8 mouse cellular contexts compared by ENCODE assay signal in genomic region chr13:23506351-23506750, GRCm38 (mm10). TPM values are rescaled to one million over a fixed set of nuclear protein-coding genes. Genes with fewer than 3 reads are reported as not detected.
DNase-seq lines count a peak whose midpoint lies in the region; ATAC-seq lines count a peak whose summit lies in the region.

No protein-coding gene starts in this region.

- H3K9ac ChIP-seq in liver, embryonic 16.5 days (ENCODE audit: low read depth, low read length), result peak overlapping the region; percentile 66

- H3K27me3 ChIP-seq in liver, embryonic 16.5 days (ENCODE audit: control insufficient read depth, insufficient read depth, low read depth, low read length), result no peaks in the 10 kb centered on the region

- intact Hi-C loops in left cerebral cortex, postnatal 4 days (cut with DNase I), result loop anchor here (10.0 kb wide), 1 partner anchor 202 kb away; no protein-coding TSS in a partner anchor

- no peaks in the 10 kb centered on the region for H3K36me3 ChIP-seq in liver, embryonic 16.5 days (ENCODE audit: control insufficient read depth, insufficient read depth)

- DNase-seq in kidney, postnatal 10 days, result peak; percentile 24
- DNase-seq in kidney, postnatal 25 days, result no peak
- DNase-seq in adrenal gland, adult 8-10 months, result peak; percentile 26
- DNase-seq in heart, postnatal 4 days, result peak; percentile 47
- peak; percentile 15 to 40 for DNase-seq in spleen, adult 18-20 months
- DNase-seq in left cerebral cortex, postnatal 4 days, result no peak
- DNase-seq in urinary bladder, adult 2 months (ENCODE audit: low spot score), result no peak

- H3K4me2 ChIP-seq in liver, embryonic 16.5 days (ENCODE audit: low read depth, low read length), result peak overlapping the region; percentile 73

- WGBS in liver, embryonic 16.5 days (ENCODE audit: insufficient replicate concordance), result 1% methylated on average over 13 of the region's 13 CpGs

- H3K27ac ChIP-seq in liver, embryonic 16.5 days (ENCODE audit: low read length), result no peak overlapping the region

- H3K4me3 ChIP-seq in liver, embryonic 16.5 days (ENCODE audit: low read depth, low read length), result peak overlapping the region; percentile 59

- no peaks in the 10 kb centered on the region for H3K9me3 ChIP-seq in liver, embryonic 16.5 days (replicated peaks; ENCODE audit: control insufficient read depth, low read length)

- ATAC-seq in liver, embryonic 16.5 days (ENCODE audit: low read depth), result peak; percentile 69

- peaks cover 43% of the 10 kb centered on the region for H3K4me1 ChIP-seq in liver, embryonic 16.5 days (ENCODE audit: control insufficient read depth, low read depth, low read length)

RNA-seq across cellular contexts. Expression of gene Btn2a2, which starts 17.7 kb away (rescaled TPM):
- total RNA-seq in adrenal gland, adult 8-10 months (2022), result not detected
- not detected for total RNA-seq in heart, postnatal 4 days (2021)
- not detected in 2 replicates for polyA plus RNA-seq in liver, embryonic 16.5 days (2015; fragmentation: Nextera tagmentation; extraction: Ambion mirVana)
- total RNA-seq in left cerebral cortex, postnatal 4 days (2021), result not detected
- polyA plus RNA-seq in urinary bladder, adult 2 months (2012; rRNA removed), result 0.04 TPM in 1 of 2 replicates, not detected in the other

RNA-seq across cellular contexts. Expression of gene Hist1h4h, which starts 24.5 kb away (rescaled TPM):
- 100 to 1,000 TPM; 381 to 523 (median 406) TPM for total RNA-seq in adrenal gland, adult 8-10 months (2022)
- total RNA-seq in heart, postnatal 4 days (2021), result 1,000 to 10,000 TPM; 1,227 to 1,327 TPM
- 5.5 and 9.8 TPM in 2 replicates for polyA plus RNA-seq in liver, embryonic 16.5 days (2015; fragmentation: Nextera tagmentation; extraction: Ambion mirVana)
- 100 to 1,000 TPM; 441 to 470 TPM for total RNA-seq in left cerebral cortex, postnatal 4 days (2021)
- polyA plus RNA-seq in urinary bladder, adult 2 months (2012; rRNA removed), result 27.8 and 30.5 TPM in 2 replicates

RNA-seq across cellular contexts. Expression of gene Hist1h2af, which starts 27.4 kb away (rescaled TPM):
- total RNA-seq in adrenal gland, adult 8-10 months (2022), result 10 to 100 TPM in 3 of 4 experiments, 1 to 10 TPM in 1; 8.2 to 20.8 (median 16.2) TPM
- total RNA-seq in heart, postnatal 4 days (2021), result 100 to 1,000 TPM; 480 to 499 TPM
- 2.0 and 6.7 TPM in 2 replicates for polyA plus RNA-seq in liver, embryonic 16.5 days (2015; fragmentation: Nextera tagmentation; extraction: Ambion mirVana)
- total RNA-seq in left cerebral cortex, postnatal 4 days (2021), result 10 to 100 TPM; 74.6 to 86.0 TPM
- 1.3 and 5.2 TPM in 2 replicates for polyA plus RNA-seq in urinary bladder, adult 2 months (2012; rRNA removed)

RNA-seq across cellular contexts. Expression of gene Hist1h3g, which starts 28.9 kb away (rescaled TPM):
- total RNA-seq in adrenal gland, adult 8-10 months (2022), result 1 to 10 TPM; 3.2 to 5.6 (median 4.7) TPM
- 100 to 1,000 TPM; 165 to 172 TPM for total RNA-seq in heart, postnatal 4 days (2021)
- 11.0 and 14.8 TPM in 2 replicates for polyA plus RNA-seq in liver, embryonic 16.5 days (2015; fragmentation: Nextera tagmentation; extraction: Ambion mirVana)
- total RNA-seq in left cerebral cortex, postnatal 4 days (2021), result 10 to 100 TPM; 22.0 to 28.6 TPM
- polyA plus RNA-seq in urinary bladder, adult 2 months (2012; rRNA removed), result 0.40 and 0.90 TPM in 2 replicates

RNA-seq across cellular contexts. Expression of gene Hist1h2bh, which starts 36.8 kb away (rescaled TPM):
- total RNA-seq in adrenal gland, adult 8-10 months (2022), result 1 to 10 TPM; 2.2 to 3.4 (median 2.9) TPM
- 10 to 100 TPM; 23.5 to 23.8 TPM for total RNA-seq in heart, postnatal 4 days (2021)
- polyA plus RNA-seq in liver, embryonic 16.5 days (2015; fragmentation: Nextera tagmentation; extraction: Ambion mirVana), result 1.1 and 1.8 TPM in 2 replicates
- total RNA-seq in left cerebral cortex, postnatal 4 days (2021), result 1 to 10 TPM; 4.5 to 6.1 TPM
- 0.60 and 0.69 TPM in 2 replicates for polyA plus RNA-seq in urinary bladder, adult 2 months (2012; rRNA removed)

Comparison
In these comparisons a context has a peak if more than half of its experiments do, and no peak if none do; other contexts are left out.
1. DNase-seq: peak in kidney, postnatal 10 days (single experiment), adrenal gland, adult 8-10 months (single experiment), heart, postnatal 4 days (single experiment) and spleen, adult 18-20 months (2 of 2); none in kidney, postnatal 25 days (0 of 2), left cerebral cortex, postnatal 4 days (single experiment) and urinary bladder, adult 2 months (single experiment).
2. RNA of gene Hist1h2af, which starts 27.4 kb away (total RNA-seq): 480 to 499 TPM in heart, postnatal 4 days; 74.6 to 86.0 TPM in left cerebral cortex, postnatal 4 days and 8.2 to 20.8 TPM in adrenal gland, adult 8-10 months; every median in the first group is over 4 times any median in the second.